25 mouse cellular contexts compared by ENCODE assay signal in the genomic region with DNA sequence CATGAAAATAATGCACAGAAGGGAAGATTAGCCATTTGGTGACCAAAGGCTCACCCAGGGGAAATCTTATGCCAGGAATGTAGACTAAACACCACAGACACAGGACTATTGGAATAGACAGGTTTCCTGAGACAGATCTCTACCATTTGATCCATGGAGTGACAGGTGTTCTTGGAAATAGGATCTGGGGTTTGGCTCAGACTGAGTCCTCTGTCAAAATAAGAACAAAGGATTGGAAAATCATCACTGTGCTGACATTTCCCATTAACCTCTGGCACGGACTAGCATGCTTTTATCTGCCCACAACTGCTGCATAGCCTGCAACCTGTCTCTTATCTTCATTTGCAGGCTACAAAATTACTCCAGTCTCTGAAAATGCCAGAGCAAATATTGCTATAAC. TPM values are rescaled to one million over a fixed set of nuclear protein-coding genes. Genes with fewer than 3 reads are reported as not detected.
DNase-seq lines count a peak whose midpoint lies in the region; ATAC-seq and TF ChIP-seq lines count a peak whose summit lies in the region.
"Had no signal": no experiment of that assay in that cellular context is flagged by ENCODE, and none has a peak within 500 bp of the region (broad histone marks: within the 10 kb centered on the region; RNA-seq: fewer than 3 reads in every experiment).

No protein-coding gene starts in this region.

- H3K27me3 ChIP-seq in embryonic facial prominence, embryonic 14.5 days (replicated peaks; ENCODE audit: control insufficient read depth, insufficient read depth, low read length): no peaks in the 10 kb centered on the region
- no peaks in the 10 kb centered on the region for H3K27me3 ChIP-seq in embryonic facial prominence, embryonic 10.5 days (replicated peaks; ENCODE audit: low read depth, poor library complexity, severe bottlenecking)
- no peaks in the 10 kb centered on the region for H3K27me3 ChIP-seq in midbrain, embryonic 10.5 days (ENCODE audit: low read depth, poor library complexity, severe bottlenecking)
- H3K27me3 ChIP-seq in midbrain, postnatal 0 days (ENCODE audit: insufficient read depth, low read length): no peaks in the 10 kb centered on the region
- H3K27me3 ChIP-seq in myocyte (ENCODE audit: control insufficient read depth, insufficient read depth, insufficient read length): no peaks in the 10 kb centered on the region
- H3K27me3 ChIP-seq: embryonic facial prominence, embryonic 12.5 days; forebrain, embryonic 12.5 days; forebrain, embryonic 15.5 days; heart, embryonic 12.5 days; heart, embryonic 15.5 days had no signal

- WGBS in embryonic facial prominence, embryonic 14.5 days: 37% methylated on average over 1 of the region's 1 CpGs
- WGBS in embryonic facial prominence, embryonic 10.5 days: 54% methylated on average over 1 of the region's 1 CpGs
- WGBS in midbrain, embryonic 10.5 days: 74% methylated on average over 1 of the region's 1 CpGs
- WGBS in midbrain, postnatal 0 days: 44% methylated on average over 1 of the region's 1 CpGs

- H3K4me3 ChIP-seq in embryonic facial prominence, embryonic 14.5 days (ENCODE audit: low read depth, low read length): no peak overlapping the region
- no peak overlapping the region for H3K4me3 ChIP-seq in embryonic facial prominence, embryonic 10.5 days
- H3K4me3 ChIP-seq in midbrain, embryonic 10.5 days: no peak overlapping the region
- no peak overlapping the region for H3K4me3 ChIP-seq in midbrain, postnatal 0 days (ENCODE audit: low read depth, low read length)
- no peak overlapping the region for H3K4me3 ChIP-seq in myocyte
- H3K4me3 ChIP-seq: embryonic facial prominence, embryonic 12.5 days; erythroblast, embryonic 14.5 days; forebrain, embryonic 12.5 days; forebrain, embryonic 15.5 days; heart, embryonic 12.5 days; heart, embryonic 15.5 days had no signal

- no peaks in the 10 kb centered on the region for H3K9me3 ChIP-seq in embryonic facial prominence, embryonic 14.5 days (ENCODE audit: control insufficient read depth, low read length)
- H3K9me3 ChIP-seq in embryonic facial prominence, embryonic 10.5 days: no peaks in the 10 kb centered on the region
- no peaks in the 10 kb centered on the region for H3K9me3 ChIP-seq in midbrain, embryonic 10.5 days (replicated peaks)
- no peaks in the 10 kb centered on the region for H3K9me3 ChIP-seq in midbrain, postnatal 0 days (ENCODE audit: low read length)
- H3K9me3 ChIP-seq: embryonic facial prominence, embryonic 12.5 days; forebrain, embryonic 12.5 days; forebrain, embryonic 15.5 days; heart, embryonic 12.5 days; heart, embryonic 15.5 days had no signal

- no peak overlapping the region for H3ac ChIP-seq in myocyte (ENCODE audit: control insufficient read depth, insufficient read length)

- no peaks in the 10 kb centered on the region for H3K79me2 ChIP-seq in myocyte (ENCODE audit: control insufficient read depth, insufficient read depth)

- peak; percentile 41 for DNase-seq in embryonic facial prominence, embryonic 14.5 days (ENCODE audit: low spot score)
- DNase-seq in embryonic facial prominence, embryonic 10.5 days (ENCODE audit: low spot score): no peak
- no peak for DNase-seq in midbrain, embryonic 10.5 days (ENCODE audit: low spot score)
- no peak for DNase-seq in midbrain, postnatal 0 days (ENCODE audit: low spot score)
- DNase-seq in adrenal gland, postnatal 25 days: no peak
- DNase-seq: adrenal gland, postnatal 10 days; cerebellum, adult 11-12 months; cerebellum, adult 8-10 months; cerebellum, postnatal 10 days; cerebellum, postnatal 36 days; gastrocnemius, postnatal 25 days; heart, adult 18-20 months; heart, postnatal 10 days; heart, postnatal 36 days had no signal

- TF ChIP-seq CTCF in midbrain, postnatal 0 days (IDR thresholded peaks at IDR 0.05): no peak

- TF ChIP-seq POLR2A in myocyte (IDR thresholded peaks at IDR 0.05; ENCODE audit: insufficient read length, low read depth): no peak

- no peak overlapping the region for H3K4me2 ChIP-seq in embryonic facial prominence, embryonic 14.5 days (ENCODE audit: low read depth, low read length)
- H3K4me2 ChIP-seq in midbrain, postnatal 0 days (ENCODE audit: low read depth, low read length, poor library complexity, severe bottlenecking): no peak overlapping the region
- H3K4me2 ChIP-seq in myocyte (ENCODE audit: low read depth): no peak overlapping the region
- H3K4me2 ChIP-seq: embryonic facial prominence, embryonic 12.5 days; forebrain, embryonic 12.5 days; forebrain, embryonic 15.5 days; heart, embryonic 12.5 days; heart, embryonic 15.5 days; hindbrain, embryonic 14.5 days had no signal

- ATAC-seq in embryonic facial prominence, embryonic 14.5 days (ENCODE audit: low read depth): peak; percentile 71; the same call in 1 of the 2 replicates
- ATAC-seq in midbrain, postnatal 0 days (ENCODE audit: low FRiP score): no peak
- ATAC-seq: forebrain, embryonic 15.5 days; Patski had no signal

- no peak overlapping the region for H3K27ac ChIP-seq in embryonic facial prominence, embryonic 14.5 days (replicated peaks; ENCODE audit: low read depth, low read length)
- no peak overlapping the region for H3K27ac ChIP-seq in embryonic facial prominence, embryonic 10.5 days (replicated peaks)
- H3K27ac ChIP-seq in midbrain, embryonic 10.5 days (replicated peaks): 0 out of 2 replicates have a peak overlapping the region, but pooled peaks have one; percentile 33
- H3K27ac ChIP-seq in midbrain, postnatal 0 days (ENCODE audit: low read depth, low read length): no peak overlapping the region
- H3K27ac ChIP-seq: embryonic facial prominence, embryonic 12.5 days; forebrain, embryonic 12.5 days; forebrain, embryonic 15.5 days; heart, embryonic 15.5 days; hindbrain, embryonic 14.5 days had no signal

- no peak overlapping the region for H3K9ac ChIP-seq in embryonic facial prominence, embryonic 14.5 days (ENCODE audit: low read depth, low read length)
- H3K9ac ChIP-seq in midbrain, postnatal 0 days (replicated peaks; ENCODE audit: low read length, poor library complexity, severe bottlenecking): no peak overlapping the region
- H3K9ac ChIP-seq: embryonic facial prominence, embryonic 12.5 days; forebrain, embryonic 12.5 days; forebrain, embryonic 15.5 days; heart, embryonic 12.5 days; heart, embryonic 15.5 days; hindbrain, embryonic 14.5 days had no signal

- no peaks in the 10 kb centered on the region for H3K36me3 ChIP-seq in embryonic facial prominence, embryonic 14.5 days (ENCODE audit: control insufficient read depth, insufficient read depth, low read length)
- H3K36me3 ChIP-seq in embryonic facial prominence, embryonic 10.5 days (replicated peaks): no peaks in the 10 kb centered on the region
- no peaks in the 10 kb centered on the region for H3K36me3 ChIP-seq in midbrain, embryonic 10.5 days
- H3K36me3 ChIP-seq in midbrain, postnatal 0 days (ENCODE audit: insufficient read depth, low read length): no peaks in the 10 kb centered on the region
- H3K36me3 ChIP-seq in myocyte (ENCODE audit: control insufficient read depth, insufficient read depth): no peaks in the 10 kb centered on the region
- H3K36me3 ChIP-seq: embryonic facial prominence, embryonic 12.5 days; forebrain, embryonic 12.5 days; forebrain, embryonic 15.5 days; G1E; heart, embryonic 12.5 days; heart, embryonic 15.5 days had no signal

- no peaks in the 10 kb centered on the region for H3K4me1 ChIP-seq in embryonic facial prominence, embryonic 14.5 days (ENCODE audit: control insufficient read depth, insufficient read depth, low read length)
- no peaks in the 10 kb centered on the region for H3K4me1 ChIP-seq in embryonic facial prominence, embryonic 10.5 days
- peaks cover 12% of the 10 kb centered on the region for H3K4me1 ChIP-seq in midbrain, embryonic 10.5 days
- H3K4me1 ChIP-seq in midbrain, postnatal 0 days (ENCODE audit: insufficient read depth, low read length): no peaks in the 10 kb centered on the region
- H3K4me1 ChIP-seq: embryonic facial prominence, embryonic 12.5 days; forebrain, embryonic 15.5 days; heart, embryonic 12.5 days; heart, embryonic 15.5 days had no signal

TF ChIP-seq in myocyte, 11 proteins besides CTCF, POLR2A, EP300 and RAD21:
- TF ChIP-seq TCF12 (IDR thresholded peaks at IDR 0.05; ENCODE audit: insufficient read depth, poor library complexity, severe bottlenecking) (peak; percentile 47), MAX (IDR thresholded peaks at IDR 0.05; ENCODE audit: low read depth) (no peak), MYOG (IDR thresholded peaks at IDR 0.05; ENCODE audit: control insufficient read depth in 1 of 3, insufficient read depth in 1 of 3, insufficient read length in 2 of 3, low read depth in 2 of 3) (peak in 2 of 3 experiments; percentile 41 to 64), MYOD1 (IDR thresholded peaks at IDR 0.05; ENCODE audit: control insufficient read depth in 1 of 3, insufficient read length in 2 of 3, low read depth in 2 of 3) (peak; percentile 42 to 82 (median 79)), TCF3 (IDR thresholded peaks at IDR 0.05; ENCODE audit: insufficient read length, low read depth) (no peak)

RNA-seq across cellular contexts. Expression of a gene that starts 35.1 kb away (rescaled TPM):
- 71.5 and 77.5 TPM in 2 replicates for polyA plus RNA-seq in embryonic facial prominence, embryonic 14.5 days (2014; fragmentation: Nextera tagmentation; extraction: Ambion mirVana)
- polyA plus RNA-seq in embryonic facial prominence, embryonic 10.5 days (2016; fragmentation: Nextera tagmentation; extraction: Ambion mirVana): 27.4 and 41.5 TPM in 2 replicates
- 73.2 and 90.6 TPM in 2 replicates for polyA plus RNA-seq in midbrain, embryonic 10.5 days (2016; fragmentation: Nextera tagmentation; extraction: Ambion mirVana)
- 63.7 and 64.6 TPM in 2 replicates for total RNA-seq in midbrain, postnatal 0 days (2014; rRNA removed)
- 46.9 and 50.6 TPM in 2 replicates for polyA plus RNA-seq in midbrain, postnatal 0 days (2015; fragmentation: Nextera tagmentation; extraction: Ambion mirVana)
- 42.7 TPM for polyA plus RNA-seq in myocyte (2012; fragmentation: generic; extraction: Trizol)
- 44.1 and 57.7 TPM in 2 replicates for total RNA-seq in adrenal gland, postnatal 25 days (2021)
- total RNA-seq: CH12.LX, G1E had no signal
- polyA plus RNA-seq: erythroblast, embryonic 14.5 days; G1E had no signal
